In the genomic region with DNA sequence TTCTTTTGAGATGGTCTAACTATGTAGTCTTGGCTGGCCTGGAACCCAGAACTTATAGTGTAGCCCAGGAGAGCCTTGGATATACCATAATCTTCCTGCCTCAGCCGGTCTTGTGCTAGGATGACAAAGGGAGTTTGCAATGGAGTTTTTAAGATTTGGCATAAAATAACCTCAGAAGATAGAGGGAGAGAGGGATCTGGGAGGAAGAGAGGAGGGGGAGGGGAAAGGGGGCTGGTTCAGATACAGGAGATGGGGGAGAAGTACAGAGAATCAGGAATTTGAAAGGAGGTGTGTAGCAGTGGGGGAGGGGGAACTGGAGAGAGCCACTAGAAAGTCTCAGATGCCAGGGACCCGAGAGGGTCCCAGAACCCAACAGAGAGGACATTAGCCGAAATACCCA, we compare ENCODE assay signal across 16 mouse cellular contexts.
"Had no signal": no experiment of that assay in that cellular context is flagged by ENCODE, and none has a peak within 500 bp of the region (broad histone marks: within the 10 kb centered on the region; RNA-seq: fewer than 3 reads in every experiment).

No protein-coding gene starts in this region.

- H3K27ac ChIP-seq: neural tube, embryonic 13.5 days; neural tube, embryonic 15.5 days; stomach, embryonic 15.5 days; stomach, postnatal 0 days had no signal

- H3K27me3 ChIP-seq: neural tube, embryonic 13.5 days; neural tube, embryonic 15.5 days; stomach, embryonic 15.5 days had no signal

- H3K9me3 ChIP-seq: neural tube, embryonic 13.5 days; neural tube, embryonic 15.5 days; stomach, embryonic 15.5 days had no signal

- H3K4me2 ChIP-seq: neural tube, embryonic 13.5 days; neural tube, embryonic 15.5 days; stomach, embryonic 15.5 days had no signal

- H3K4me1 ChIP-seq: neural tube, embryonic 13.5 days; neural tube, embryonic 15.5 days; stomach, embryonic 15.5 days had no signal

- H3K9ac ChIP-seq: neural tube, embryonic 13.5 days; neural tube, embryonic 15.5 days; stomach, embryonic 15.5 days had no signal

- DNase-seq: retina, postnatal 1 day; right cerebral cortex, adult 18-20 months; right cerebral cortex, postnatal 14 days; right cerebral cortex, postnatal 25 days; right cerebral cortex, postnatal 4 days; spleen, adult 18-20 months; thymus, adult 18-20 months; thymus, adult 2 months; thymus, postnatal 14 days; thymus, postnatal 25 days; thymus, postnatal 36 days; thymus, postnatal 4 days had no signal

- H3K36me3 ChIP-seq: neural tube, embryonic 13.5 days; neural tube, embryonic 15.5 days had no signal

- H3K4me3 ChIP-seq: neural tube, embryonic 13.5 days; neural tube, embryonic 15.5 days; stomach, embryonic 15.5 days had no signal
